Mouse (Mus musculus) embryonic facial prominence, embryonic 12.5 days (tissue): ENCODE measurements around the gene Abl2. TPM values are rescaled to one million over a fixed set of nuclear protein-coding genes. Genes with fewer than 3 reads are reported as not detected.

Experiments used
- ATAC-seq: fragments of 200-750 bp; cut with Nextera tagmentation; 2 replicates; pipeline ENCODE4 v1.8.0; 2017; ENCODE audit not compliant: insufficient number of reproducible peaks, insufficient read depth, low FRiP score, low TSS enrichment
- H3K27ac ChIP-seq: fragments of 300-500 bp; sonication (generic); 2 replicates; pipeline ENCODE4 v1.5.1; 2016; ENCODE audit warnings: mild to moderate bottlenecking
- H3K27me3 ChIP-seq: fragments of 300-500 bp; sonication (generic); 2 replicates; pipeline ENCODE4 v1.6.1; 2016; ENCODE audit warnings: mild to moderate bottlenecking, moderate library complexity
- H3K36me3 ChIP-seq: fragments of 300-500 bp; sonication (generic); 2 replicates; pipeline ENCODE4 v1.6.1; 2016; ENCODE audit warnings: mild to moderate bottlenecking
- H3K4me1 ChIP-seq: fragments of 300-500 bp; sonication (generic); 2 replicates; pipeline ENCODE4 v1.6.1; 2016
- H3K4me2 ChIP-seq: fragments of 300-500 bp; sonication (generic); replicated peaks from 2 replicates; pipeline ENCODE4 v1.6.1; 2016; ENCODE audit warnings: mild to moderate bottlenecking, moderate library complexity
- H3K4me3 ChIP-seq: fragments of 300-500 bp; sonication (generic); 2 replicates; pipeline ENCODE4 v1.5.1; 2016; ENCODE audit warnings: mild to moderate bottlenecking
- H3K9ac ChIP-seq: fragments of 300-500 bp; sonication (generic); 2 replicates; pipeline ENCODE4 v1.6.1; 2016; ENCODE audit warnings: mild to moderate bottlenecking, moderate library complexity
- H3K9me3 ChIP-seq: fragments of 300-500 bp; sonication (generic); 2 replicates; pipeline ENCODE4 v1.6.1; 2016; ENCODE audit warnings: mild to moderate bottlenecking, moderate library complexity
- WGBS: fragments of 180-500 bp; shearing (Covaris S2); methylation state at CpG from one replicate; pipeline ENCODE4 v1.1.7; 2016; 5-methylcytosine and 5-hydroxymethylcytosine counted together
- polyA plus RNA-seq: library from polyadenylated mRNA; unstranded; fragments of >200 nt; fragmentation: Nextera tagmentation; extraction: Ambion mirVana; gene quantifications from 2 replicates; pipeline ENCODE4 v1.2.1, GENCODE M21; 2016

The Abl2 gene
- polyA plus RNA-seq, 1 experiment from 2014 or later = 6.1 TPM

DNA sequence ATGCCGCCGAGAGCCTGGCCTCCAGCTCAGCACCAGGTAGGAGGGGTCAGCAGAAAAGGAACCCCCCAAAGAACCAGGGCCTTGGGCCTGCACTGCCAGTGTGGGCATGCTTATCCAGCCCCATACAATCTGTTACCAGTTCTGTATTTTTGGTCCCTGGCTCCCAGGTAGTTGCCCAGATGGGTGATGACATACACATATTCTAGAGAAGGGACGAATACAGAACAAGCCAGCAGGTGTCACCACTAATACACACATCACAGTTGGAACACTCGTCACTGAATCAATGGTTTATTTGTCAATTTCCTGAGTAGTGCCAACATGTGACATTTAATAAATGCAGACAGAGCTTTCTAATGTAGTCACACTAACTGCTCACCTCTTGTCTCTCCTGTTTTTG, 82.0 kb downstream of the Abl2 start:
- H3K4me2 ChIP-seq = no peak overlapping the region
- no peaks in the 10 kb centered on the region for H3K9me3 ChIP-seq
- peaks cover 46% of the 10 kb centered on the region for H3K36me3 ChIP-seq
- no peak overlapping the region for H3K9ac ChIP-seq
- H3K4me1 ChIP-seq = peaks cover 22% of the 10 kb centered on the region
- no peak overlapping the region for H3K27ac ChIP-seq
- H3K4me3 ChIP-seq = no peak overlapping the region
- 79% methylated on average over 4 of the region's 4 CpGs for WGBS
- ATAC-seq = no peak
- H3K27me3 ChIP-seq = no peaks in the 10 kb centered on the region

DNA sequence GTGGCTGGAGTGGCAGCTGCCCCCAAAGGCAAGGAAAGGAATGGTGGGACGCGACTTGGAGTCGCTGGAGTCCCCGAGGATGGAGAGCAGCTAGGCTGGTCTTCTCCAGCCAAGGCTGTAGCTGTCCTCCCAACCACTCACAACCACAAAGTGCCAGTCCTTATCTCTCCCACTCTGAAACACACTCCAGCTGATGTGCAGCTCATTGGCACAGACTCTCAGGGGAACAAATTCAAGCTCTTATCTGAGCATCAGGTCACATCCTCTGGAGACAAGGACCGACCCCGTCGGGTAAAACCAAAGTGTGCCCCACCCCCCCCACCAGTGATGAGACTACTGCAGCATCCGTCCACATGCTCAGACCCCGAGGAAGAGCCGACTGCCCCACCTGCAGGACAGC, 83.2 kb downstream of the Abl2 start:
- Histone ChIP-seq H3K27me3 (no peaks in the 10 kb centered on the region), H3K36me3 (peaks cover 36% of the 10 kb centered on the region), H3K4me1 (peaks cover 22% of the 10 kb centered on the region), H3K4me2 (no peak overlapping the region), H3K9ac (no peak overlapping the region), H3K27ac (no peak overlapping the region), H3K9me3 (no peaks in the 10 kb centered on the region), H3K4me3 (no peak overlapping the region)
- WGBS = 87% methylated on average over 10 of the region's 10 CpGs
- no peak for ATAC-seq

DNA sequence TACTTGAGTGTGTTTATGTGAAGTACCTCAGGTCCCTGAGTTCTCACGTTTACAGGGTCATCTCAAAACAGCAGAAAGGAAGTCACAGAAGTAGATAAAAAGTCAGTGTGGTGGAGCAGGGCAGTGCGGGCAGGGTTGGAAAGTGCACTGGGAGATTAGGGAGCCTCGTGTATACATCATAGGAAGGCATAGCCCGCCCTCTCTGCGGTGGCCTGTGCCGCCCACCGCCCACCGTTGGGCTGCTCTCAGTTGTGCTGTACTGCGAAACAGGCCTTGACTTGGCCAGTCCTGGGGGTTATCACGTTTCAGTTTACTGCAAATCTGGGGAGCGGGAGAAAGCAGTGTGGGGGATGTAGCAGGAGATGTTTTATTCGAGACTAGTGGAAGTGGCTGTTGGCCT, 84.2 kb downstream of the Abl2 start:
- Histone ChIP-seq H3K27me3 (no peaks in the 10 kb centered on the region), H3K4me2 (no peak overlapping the region), H3K9ac (no peak overlapping the region), H3K9me3 (no peaks in the 10 kb centered on the region), H3K4me1 (peaks cover 22% of the 10 kb centered on the region), H3K27ac (no peak overlapping the region), H3K36me3 (peaks cover 36% of the 10 kb centered on the region), H3K4me3 (no peak overlapping the region)
- peak; percentile 68 for ATAC-seq
- 57% methylated on average over 12 of the region's 12 CpGs for WGBS

DNA sequence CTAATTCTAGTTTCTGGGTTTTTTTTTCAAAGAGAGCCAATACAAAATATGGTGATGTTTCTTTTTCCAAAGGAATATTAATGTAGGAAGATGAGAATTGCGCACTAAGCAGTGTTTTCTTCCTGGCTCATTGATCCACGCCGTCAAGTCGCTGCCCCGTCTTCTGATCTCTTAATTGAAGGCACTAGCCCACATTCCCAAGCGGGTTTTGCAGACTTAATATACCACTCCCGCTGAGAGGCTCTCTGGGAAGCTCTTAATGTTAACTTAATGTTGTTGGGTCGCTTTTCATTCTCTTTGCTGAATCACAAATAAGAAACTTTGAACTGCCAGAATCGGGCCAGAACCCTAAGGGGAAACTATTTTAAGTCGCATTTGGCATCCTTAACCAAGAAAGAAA, 85.5 kb downstream of the Abl2 start:
- no peak for ATAC-seq
- no peaks in the 10 kb centered on the region for H3K9me3 ChIP-seq
- no peak overlapping the region for H3K4me3 ChIP-seq
- H3K9ac ChIP-seq = no peak overlapping the region
- no peak overlapping the region for H3K27ac ChIP-seq
- H3K27me3 ChIP-seq = no peaks in the 10 kb centered on the region
- no peak overlapping the region for H3K4me2 ChIP-seq
- peaks cover 36% of the 10 kb centered on the region for H3K36me3 ChIP-seq
- peaks cover 22% of the 10 kb centered on the region for H3K4me1 ChIP-seq
- 44% methylated on average over 10 of the region's 10 CpGs for WGBS

DNA sequence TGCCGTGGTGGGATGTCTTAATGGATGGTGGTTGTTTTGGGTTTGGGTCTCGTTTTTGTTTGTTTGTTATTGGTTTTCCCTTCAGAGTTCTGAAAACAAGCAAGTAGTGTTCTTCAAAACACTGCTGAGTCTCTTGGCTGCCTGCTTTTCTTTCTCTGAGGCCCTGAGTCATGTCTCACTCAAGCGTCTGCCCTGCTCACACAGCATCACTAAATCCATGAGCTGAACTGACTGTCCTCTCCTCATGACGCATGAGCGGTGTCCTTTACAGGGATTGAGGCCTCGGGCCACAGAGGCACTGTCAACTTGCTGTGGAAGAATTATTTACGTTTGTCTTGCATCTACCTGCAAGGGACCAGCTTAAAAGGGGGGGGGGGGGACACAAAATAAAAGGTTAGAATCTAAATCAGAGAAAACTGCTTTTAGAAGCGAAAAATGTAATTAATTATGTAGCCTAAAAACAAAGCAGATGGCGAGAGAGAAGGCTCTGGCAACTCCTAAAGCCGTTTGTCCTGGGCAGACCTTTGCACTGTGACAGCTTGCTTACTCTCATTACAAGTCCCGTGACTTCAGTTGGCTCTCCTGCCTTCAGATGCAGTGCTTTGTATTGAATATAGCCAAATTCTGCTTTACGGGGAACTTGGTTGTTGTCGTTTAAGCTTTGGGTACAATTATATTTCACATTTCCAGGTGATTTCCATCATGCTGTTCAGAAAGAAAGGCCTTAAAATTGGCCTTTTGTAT, 86.4 kb downstream of the Abl2 start:
- Histone ChIP-seq H3K27me3 (no peaks in the 10 kb centered on the region), H3K36me3 (peaks cover 36% of the 10 kb centered on the region), H3K4me3 (no peak overlapping the region), H3K9me3 (no peaks in the 10 kb centered on the region), H3K27ac (no peak overlapping the region), H3K4me2 (no peak overlapping the region), H3K9ac (no peak overlapping the region), H3K4me1 (peaks cover 22% of the 10 kb centered on the region)
- no peak for ATAC-seq
- WGBS = 63% methylated on average over 13 of the region's 13 CpGs

DNA sequence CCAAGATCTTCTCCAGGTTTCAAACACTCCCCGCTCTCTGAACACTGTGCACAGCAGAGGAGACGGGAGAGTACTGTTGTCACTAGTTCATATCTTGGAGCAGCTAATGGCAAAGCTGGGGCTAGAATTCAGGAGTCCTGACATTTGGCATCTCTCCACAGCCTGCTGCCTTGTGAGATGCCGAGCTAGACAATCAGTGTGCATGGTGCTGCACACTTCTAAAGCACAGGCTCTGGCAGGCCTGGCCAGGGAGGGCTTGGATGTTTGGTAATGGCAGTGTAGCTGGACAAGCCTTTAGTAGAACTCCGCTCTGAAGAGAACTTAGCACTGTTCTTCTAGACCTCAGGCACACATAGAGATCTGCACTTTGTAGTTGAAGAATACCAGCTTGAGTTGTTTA, 87.4 kb downstream of the Abl2 start:
- Histone ChIP-seq H3K27me3 (no peaks in the 10 kb centered on the region), H3K36me3 (peaks cover 26% of the 10 kb centered on the region), H3K4me2 (no peak overlapping the region), H3K27ac (no peak overlapping the region), H3K9me3 (no peaks in the 10 kb centered on the region), H3K4me3 (no peak overlapping the region), H3K4me1 (peaks cover 22% of the 10 kb centered on the region), H3K9ac (no peak overlapping the region)
- ATAC-seq = no peak
- WGBS = 83% methylated on average over 4 of the region's 4 CpGs

DNA sequence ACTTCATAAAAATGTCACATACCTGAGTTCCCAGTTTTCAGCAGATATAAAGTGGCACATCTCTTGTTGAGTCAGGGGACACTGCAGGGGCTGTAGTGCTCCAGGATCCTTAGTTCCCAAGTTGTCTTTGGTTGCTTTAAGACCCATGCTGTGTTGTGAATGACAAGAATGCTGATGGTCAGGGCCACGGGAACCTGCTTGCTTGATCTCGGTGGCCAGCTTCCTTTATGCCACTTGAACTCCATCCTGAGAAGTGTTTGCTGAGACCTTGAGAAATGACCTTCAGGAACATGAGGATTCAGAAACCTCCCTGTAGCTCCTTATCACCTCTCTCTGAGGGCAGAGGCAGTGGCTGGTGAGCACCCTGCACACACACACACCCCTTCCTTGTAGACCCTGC, 90.1 kb downstream of the Abl2 start:
- Histone ChIP-seq H3K9ac (no peak overlapping the region), H3K9me3 (no peaks in the 10 kb centered on the region), H3K4me3 (no peak overlapping the region), H3K4me2 (no peak overlapping the region), H3K36me3 (0 out of 2 replicates have a peak, but pooled peaks cover 11% of the 10 kb centered on the region), H3K27ac (no peak overlapping the region), H3K4me1 (peaks cover 12% of the 10 kb centered on the region), H3K27me3 (no peaks in the 10 kb centered on the region)
- WGBS = 51% methylated on average over 2 of the region's 2 CpGs
- no peak for ATAC-seq

DNA sequence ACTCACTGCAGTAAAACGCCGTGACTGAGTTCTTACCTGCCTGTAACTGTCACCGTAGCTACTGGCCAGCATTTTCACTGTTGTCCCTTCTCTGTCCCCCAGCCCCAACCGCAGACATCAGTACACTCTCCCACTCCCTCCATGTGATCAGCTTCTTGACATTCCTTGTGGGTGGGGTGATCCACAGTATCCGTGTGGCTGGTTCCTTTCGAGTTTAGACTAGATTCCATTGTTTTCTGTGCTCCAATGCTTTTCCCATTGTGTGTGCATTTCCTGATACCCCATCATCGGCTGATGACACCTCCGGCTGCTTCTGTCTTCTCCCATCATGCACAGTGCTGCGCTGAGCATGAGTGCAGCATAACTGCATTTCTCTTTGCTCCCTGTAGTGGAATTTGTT, 92.0 kb downstream of the Abl2 start:
- Histone ChIP-seq H3K4me3 (no peak overlapping the region), H3K27me3 (no peaks in the 10 kb centered on the region), H3K4me1 (0 out of 2 replicates have a peak, but pooled peaks cover 8% of the 10 kb centered on the region), H3K9ac (no peak overlapping the region), H3K36me3 (0 out of 2 replicates have a peak, but pooled peaks cover 11% of the 10 kb centered on the region), H3K4me2 (no peak overlapping the region), H3K9me3 (no peaks in the 10 kb centered on the region), H3K27ac (no peak overlapping the region)
- 85% methylated on average over 9 of the region's 9 CpGs for WGBS
- ATAC-seq = no peak

DNA sequence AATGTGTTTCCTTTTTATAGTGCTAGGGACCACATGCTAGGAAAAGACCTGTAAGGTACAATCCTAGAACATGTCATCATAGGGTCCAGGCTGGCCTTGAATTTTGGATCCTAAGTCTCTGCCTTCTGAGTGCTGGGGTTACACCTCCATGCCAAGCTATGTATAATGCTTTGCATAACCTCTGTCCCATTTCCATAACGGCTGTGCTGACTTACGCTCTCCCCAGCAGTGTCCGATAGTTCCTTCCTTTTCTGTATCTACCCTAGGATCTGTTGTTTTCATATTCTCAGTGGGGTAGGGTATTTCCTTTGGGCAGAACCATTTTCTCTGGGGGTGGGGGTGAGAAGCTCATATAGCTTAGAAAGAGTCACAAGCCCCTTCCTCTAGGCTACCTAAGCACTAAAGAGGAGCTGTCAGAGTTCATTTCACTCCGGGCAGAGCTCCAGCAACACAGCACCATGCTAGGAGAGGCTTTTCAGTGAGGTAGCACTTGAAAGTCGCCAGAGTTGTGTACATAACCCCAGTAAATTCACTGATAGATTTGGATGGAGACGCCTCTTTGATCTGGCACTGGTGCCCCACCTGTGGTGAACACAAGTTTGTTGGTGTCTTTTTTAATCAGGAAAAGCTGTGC, 93.7 kb downstream of the Abl2 start:
- H3K4me3 ChIP-seq = no peak overlapping the region
- 0 out of 2 replicates have a peak, but pooled peaks cover 7% of the 10 kb centered on the region for H3K36me3 ChIP-seq
- ATAC-seq = no peak
- H3K27ac ChIP-seq = no peak overlapping the region
- H3K9ac ChIP-seq = no peak overlapping the region
- H3K27me3 ChIP-seq = no peaks in the 10 kb centered on the region
- 0 out of 2 replicates have a peak, but pooled peaks cover 8% of the 10 kb centered on the region for H3K4me1 ChIP-seq
- H3K9me3 ChIP-seq = no peaks in the 10 kb centered on the region
- WGBS = 58% methylated on average over 6 of the region's 6 CpGs
- no peak overlapping the region for H3K4me2 ChIP-seq

DNA sequence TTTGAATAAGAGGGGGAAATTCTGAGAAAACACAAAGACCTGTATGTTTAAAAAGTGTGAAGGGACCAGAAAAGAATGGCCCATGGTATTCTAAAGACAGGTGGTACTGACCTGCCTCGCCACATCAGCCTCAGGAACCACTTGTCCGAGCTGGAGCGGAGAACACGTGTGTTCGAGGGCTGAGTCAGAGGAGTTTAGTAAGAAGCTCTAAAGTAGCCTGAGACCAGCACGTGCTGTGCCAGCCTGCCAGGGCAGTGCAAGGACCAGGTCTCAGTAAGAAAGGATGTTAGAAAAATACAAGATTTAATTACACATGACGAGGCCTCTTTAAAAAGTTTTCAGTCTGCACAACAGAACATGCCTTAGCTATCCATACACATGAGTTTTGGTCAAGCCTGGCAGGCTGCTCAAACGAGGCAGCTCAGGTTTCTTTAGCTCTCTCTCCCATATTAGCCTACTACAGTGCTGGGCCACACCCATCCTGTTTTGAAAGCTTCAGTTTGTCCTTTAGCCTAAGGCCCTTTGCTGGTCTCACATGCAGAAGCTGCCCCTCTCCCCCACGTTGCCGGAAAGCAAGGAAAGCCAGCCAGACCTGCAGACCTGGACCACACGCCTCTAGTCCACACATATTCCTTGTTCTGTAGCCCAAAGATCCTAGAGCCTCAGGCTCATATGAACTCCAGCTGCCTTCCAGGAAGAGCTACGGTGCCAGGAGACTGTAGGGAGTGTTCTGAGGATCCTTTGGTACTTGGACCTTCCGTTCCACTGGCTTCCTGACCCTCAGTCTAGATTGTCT, 96.3 kb downstream of the Abl2 start:
- WGBS = 47% methylated on average over 13 of the region's 13 CpGs
- H3K4me2 ChIP-seq = no peak overlapping the region
- no peak for ATAC-seq
- 0 out of 2 replicates have a peak, but pooled peaks cover 8% of the 10 kb centered on the region for H3K4me1 ChIP-seq
- peak overlapping the region; percentile 50; the same call in 1 of the 2 replicates for H3K27ac ChIP-seq
- H3K27me3 ChIP-seq = no peaks in the 10 kb centered on the region
- no peaks in the 10 kb centered on the region for H3K9me3 ChIP-seq
- H3K9ac ChIP-seq = no peak overlapping the region
- H3K4me3 ChIP-seq = no peak overlapping the region
- no peaks in the 10 kb centered on the region for H3K36me3 ChIP-seq

DNA sequence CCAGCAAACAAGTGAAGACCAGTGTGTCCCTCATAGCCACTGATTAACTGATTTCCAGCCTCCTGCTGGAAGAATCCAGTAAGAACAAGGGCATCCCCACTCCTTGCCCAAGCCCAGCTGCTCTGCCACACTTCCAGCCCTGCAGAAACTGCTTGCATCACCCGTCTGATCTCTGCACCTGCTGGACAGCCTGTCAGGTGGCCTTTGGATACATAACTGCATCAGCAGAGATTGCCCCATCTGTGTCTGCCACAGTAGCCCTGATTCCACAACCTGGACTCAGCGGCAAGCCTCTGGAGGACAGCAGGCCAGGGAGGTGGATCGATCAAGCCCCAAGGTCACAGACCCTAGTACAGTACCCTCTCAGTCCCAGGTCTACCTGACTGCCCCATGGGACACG, 98.9 kb downstream of the Abl2 start:
- Histone ChIP-seq H3K36me3 (no peaks in the 10 kb centered on the region), H3K4me1 (0 out of 2 replicates have a peak, but pooled peaks cover 8% of the 10 kb centered on the region), H3K4me3 (no peak overlapping the region), H3K27me3 (no peaks in the 10 kb centered on the region), H3K27ac (no peak overlapping the region), H3K9me3 (no peaks in the 10 kb centered on the region), H3K9ac (no peak overlapping the region), H3K4me2 (no peak overlapping the region)
- WGBS = 83% methylated on average over 4 of the region's 4 CpGs
- ATAC-seq = no peak
